Mouse (Mus musculus) liver, postnatal 0 days (tissue): ENCODE measurements at regions not wholly inside any gene's neighbourhood (a gene's known extent, or its start where the extent isn't known, plus 50 kb on each side); places are given as distances from the start of the nearest gene placed in this dataset.

Experiments
- ATAC-seq: fragments of 200-750 bp; cut with Nextera tagmentation; 2 replicates; pipeline ENCODE4 v1.8.0; 2017; ENCODE audit warnings: mild to moderate bottlenecking, moderate library complexity
- DNase-seq: peaks from one replicate; pipeline ENCODE4 v3.0.0-alpha.2; 2016
- H3K27ac ChIP-seq: fragments of 300-500 bp; sonication (generic); 2 replicates; pipeline ENCODE4 v1.5.1; 2014; ENCODE audit warnings: antibody characterized with exemption, moderate library complexity, mild to moderate bottlenecking, low read depth
- H3K27me3 ChIP-seq: fragments of 300-500 bp; sonication (generic); 2 replicates; pipeline ENCODE4 v1.6.1; 2014; ENCODE audit warnings: low read length, control low read depth, mixed read lengths; ENCODE audit not compliant: insufficient read depth
- H3K36me3 ChIP-seq: fragments of 300-500 bp; sonication (generic); replicated peaks from 2 replicates; pipeline ENCODE4 v1.6.1; 2014; ENCODE audit warnings: mild to moderate bottlenecking, control low read depth, low read length, moderate library complexity, mixed read lengths; ENCODE audit not compliant: insufficient read depth
- H3K4me1 ChIP-seq: fragments of 300-500 bp; sonication (generic); 2 replicates; pipeline ENCODE4 v1.6.1; 2014; ENCODE audit warnings: antibody characterized with exemption, mild to moderate bottlenecking, control low read depth; ENCODE audit not compliant: insufficient read depth
- H3K4me2 ChIP-seq: fragments of 300-500 bp; sonication (generic); 2 replicates; pipeline ENCODE4 v1.6.1; 2014; ENCODE audit warnings: low read depth, mild to moderate bottlenecking, low read length, moderate library complexity, mixed read lengths
- H3K4me3 ChIP-seq: fragments of 300-500 bp; sonication (generic); 2 replicates; pipeline ENCODE4 v1.5.1; 2014; ENCODE audit warnings: low read depth, low read length
- H3K9ac ChIP-seq: fragments of 300-500 bp; sonication (generic); replicated peaks from 2 replicates; pipeline ENCODE4 v1.6.1; 2014; ENCODE audit warnings: mild to moderate bottlenecking, moderate library complexity
- H3K9me3 ChIP-seq: fragments of 300-500 bp; sonication (generic); 2 replicates; pipeline ENCODE4 v1.6.1; 2016; ENCODE audit warnings: mild to moderate bottlenecking, control low read depth, low read length, mixed read lengths
- CTCF ChIP-seq: sonication (generic); IDR thresholded peaks from 2 replicates; pipeline ENCODE4 v1.5.1; 2016; ENCODE audit warnings: antibody characterized with exemption, low read depth
- EP300 ChIP-seq: IDR thresholded peaks from 2 replicates; pipeline ENCODE4 v1.6.1; 2016; ENCODE audit warnings: antibody characterized with exemption, low read depth, mild to moderate bottlenecking
- WGBS: fragments of 180-500 bp; shearing (Covaris S2); extraction: QIAGEN DNeasy Blood & Tissue Kit; methylation state at CpG from one replicate; pipeline ENCODE4 v1.1.7; 2014; ENCODE audit not compliant: insufficient replicate concordance; 5-methylcytosine and 5-hydroxymethylcytosine counted together

GRCm38 (mm10) chr9:116293110-116293509 is 118.0 kb upstream of the Tgfbr2 start:
- H3K27me3 ChIP-seq, result no peaks in the 10 kb centered on the region
- DNase-seq, result no peak
- no peak overlapping the region for H3K4me3 ChIP-seq
- TF ChIP-seq CTCF (no peak), EP300 (no peak)
- no peaks in the 10 kb centered on the region for H3K36me3 ChIP-seq
- H3K27ac ChIP-seq, result no peak overlapping the region
- H3K4me2 ChIP-seq, result no peak overlapping the region
- no peaks in the 10 kb centered on the region for H3K9me3 ChIP-seq
- H3K9ac ChIP-seq, result no peak overlapping the region
- ATAC-seq, result no peak
- H3K4me1 ChIP-seq, result peaks cover 2% of the 10 kb centered on the region; the same call in 1 of the 2 replicates
- WGBS, result 59% methylated on average over 6 of the region's 6 CpGs

- no peak for DNase-seq
- 51% methylated on average over 3 of the region's 3 CpGs for WGBS
These were observed 116.5 kb upstream of the Tgfbr2 start for GRCm38 (mm10) chr9:116291624-116292023.

GRCm38 (mm10) chr9:116290896-116291295 is 115.7 kb upstream of the Tgfbr2 start:
- 75% methylated on average over 1 of the region's 1 CpGs for WGBS
- DNase-seq, result no peak
- no peak overlapping the region for H3K4me2 ChIP-seq
- no peak overlapping the region for H3K4me3 ChIP-seq
- H3K9me3 ChIP-seq, result no peaks in the 10 kb centered on the region
- no peak overlapping the region for H3K9ac ChIP-seq
- no peaks in the 10 kb centered on the region for H3K36me3 ChIP-seq
- no peak overlapping the region for H3K27ac ChIP-seq
- ATAC-seq, result no peak
- H3K27me3 ChIP-seq, result no peaks in the 10 kb centered on the region
- peaks cover 2% of the 10 kb centered on the region; the same call in 1 of the 2 replicates for H3K4me1 ChIP-seq
- TF ChIP-seq CTCF, result no peak
- no peak for TF ChIP-seq EP300

More at GRCm38 (mm10) chr9:116291624-116292023, 116.5 kb upstream of the Tgfbr2 start:
- H3K36me3 ChIP-seq, result no peaks in the 10 kb centered on the region
- H3K9ac ChIP-seq, result no peak overlapping the region
- H3K4me1 ChIP-seq, result peaks cover 2% of the 10 kb centered on the region; the same call in 1 of the 2 replicates
- TF ChIP-seq CTCF (no peak), EP300 (no peak)
- H3K9me3 ChIP-seq, result no peaks in the 10 kb centered on the region
- no peak overlapping the region for H3K4me3 ChIP-seq
- no peak overlapping the region for H3K27ac ChIP-seq
- H3K4me2 ChIP-seq, result no peak overlapping the region
- no peaks in the 10 kb centered on the region for H3K27me3 ChIP-seq
- no peak for ATAC-seq

GRCm38 (mm10) chr9:116285691-116286431 is 110.7 kb upstream of the Tgfbr2 start:
- no peak for DNase-seq
- no peaks in the 10 kb centered on the region for H3K9me3 ChIP-seq
- WGBS, result 72% methylated on average over 11 of the region's 11 CpGs
- no peaks in the 10 kb centered on the region for H3K36me3 ChIP-seq
- TF ChIP-seq EP300 (no peak), CTCF (no peak)
- no peak overlapping the region for H3K4me2 ChIP-seq
- H3K4me3 ChIP-seq, result no peak overlapping the region
- ATAC-seq, result no peak
- no peak overlapping the region for H3K9ac ChIP-seq
- no peaks in the 10 kb centered on the region for H3K27me3 ChIP-seq
- H3K4me1 ChIP-seq, result no peaks in the 10 kb centered on the region
- H3K27ac ChIP-seq, result no peak overlapping the region

- no peak for DNase-seq
- H3K27ac ChIP-seq, result no peak overlapping the region
- H3K9me3 ChIP-seq, result no peaks in the 10 kb centered on the region
- TF ChIP-seq EP300 (no peak), CTCF (no peak)
- ATAC-seq, result no peak
- H3K4me1 ChIP-seq, result no peaks in the 10 kb centered on the region
- no peak overlapping the region for H3K4me3 ChIP-seq
- no peak overlapping the region for H3K9ac ChIP-seq
- 83% methylated on average over 1 of the region's 1 CpGs for WGBS
- H3K36me3 ChIP-seq, result no peaks in the 10 kb centered on the region
- no peaks in the 10 kb centered on the region for H3K27me3 ChIP-seq
- no peak overlapping the region for H3K4me2 ChIP-seq
These were observed 108.8 kb upstream of the Tgfbr2 start for GRCm38 (mm10) chr9:116283790-116284526.

- TF ChIP-seq EP300 (no peak), CTCF (no peak)
- Histone ChIP-seq H3K27me3 (no peaks in the 10 kb centered on the region), H3K27ac (no peak overlapping the region), H3K4me1 (no peaks in the 10 kb centered on the region), H3K4me3 (no peak overlapping the region), H3K4me2 (no peak overlapping the region), H3K36me3 (no peaks in the 10 kb centered on the region), H3K9ac (no peak overlapping the region), H3K9me3 (no peaks in the 10 kb centered on the region)
- ATAC-seq, result no peak
- no peak for DNase-seq
These were observed 106.5 kb upstream of the Tgfbr2 start for GRCm38 (mm10) chr9:116281654-116282053.
